In genomic region chr1:60828152-60828551, GRCm38 (mm10) we compare ENCODE assay signal across 22 mouse cellular contexts. TPM values are rescaled to one million over a fixed set of nuclear protein-coding genes. Genes with fewer than 3 reads are reported as not detected.
"Had no signal": no experiment of that assay in that cellular context is flagged by ENCODE, and none has a peak within 500 bp of the region (broad histone marks: within the 10 kb centered on the region; RNA-seq: fewer than 3 reads in every experiment).

No protein-coding gene starts in this region.

- DNase-seq: kidney, adult 2 months; kidney, postnatal 25 days; layer of hippocampus, postnatal 36 days; lung, adult 18-20 months; lung, postnatal 10 days; lung, postnatal 36 days; right cerebral cortex, postnatal 4 days; spleen, adult 18-20 months; thymus, postnatal 36 days had no signal

- H3K27me3 ChIP-seq: liver, embryonic 12.5 days; liver, embryonic 15.5 days; lung, embryonic 15.5 days; midbrain, embryonic 13.5 days; neural tube, embryonic 13.5 days; stomach, embryonic 15.5 days had no signal

- H3K4me2 ChIP-seq: liver, embryonic 12.5 days; liver, embryonic 15.5 days; lung, embryonic 15.5 days; midbrain, embryonic 13.5 days; neural tube, embryonic 13.5 days; stomach, embryonic 15.5 days had no signal

- H3K4me1 ChIP-seq: liver, embryonic 12.5 days; midbrain, embryonic 10.5 days; midbrain, embryonic 13.5 days; neural tube, embryonic 13.5 days had no signal

- H3K9ac ChIP-seq: liver, embryonic 12.5 days; liver, embryonic 15.5 days; lung, embryonic 15.5 days; midbrain, embryonic 13.5 days; neural tube, embryonic 13.5 days; stomach, embryonic 15.5 days had no signal

- ATAC-seq: liver, embryonic 12.5 days; midbrain, embryonic 13.5 days; midbrain, embryonic 16.5 days had no signal

- H3K36me3 ChIP-seq: liver, embryonic 12.5 days; liver, embryonic 15.5 days; lung, embryonic 15.5 days; midbrain, embryonic 10.5 days; midbrain, embryonic 13.5 days; neural tube, embryonic 13.5 days; stomach, embryonic 15.5 days had no signal

- H3K27ac ChIP-seq: kidney, postnatal 0 days; left cerebral cortex, adult 2 months; liver, embryonic 12.5 days; liver, embryonic 15.5 days; lung, embryonic 15.5 days; midbrain, embryonic 10.5 days; midbrain, embryonic 13.5 days; neural tube, embryonic 13.5 days; stomach, embryonic 15.5 days had no signal

- H3K9me3 ChIP-seq: liver, embryonic 12.5 days; liver, embryonic 15.5 days; lung, embryonic 15.5 days; megakaryocyte, embryonic 14.5 days; midbrain, embryonic 10.5 days; midbrain, embryonic 13.5 days; neural tube, embryonic 13.5 days; stomach, embryonic 15.5 days had no signal

- H3K4me3 ChIP-seq: left cerebral cortex, adult 2 months; liver, embryonic 12.5 days; liver, embryonic 15.5 days; lung, embryonic 15.5 days; megakaryocyte, embryonic 14.5 days; midbrain, embryonic 10.5 days; midbrain, embryonic 13.5 days; myocyte; neural tube, embryonic 13.5 days; stomach, embryonic 15.5 days had no signal

RNA-seq across cellular contexts. Expression of gene Ctla4, which starts 58.6 kb away (rescaled TPM):
- polyA plus RNA-seq: kidney, embryonic 14.5 days; kidney, postnatal 0 days; liver, embryonic 12.5 days; liver, embryonic 15.5 days; midbrain, embryonic 10.5 days; midbrain, embryonic 13.5 days; midbrain, embryonic 16.5 days; myocyte; neural tube, embryonic 13.5 days; stomach, embryonic 15.5 days had no signal
